Mouse (Mus musculus) layer of hippocampus, postnatal 14 days (tissue): Measurements from ENCODE around the gene Aqp1. TPM values are rescaled to one million over a fixed set of nuclear protein-coding genes. Genes with fewer than 3 reads are reported as not detected.

ENCODE experiments used
- DNase-seq, 2 experiments: peaks; one replicate each; pipeline ENCODE4 v3.0.0; 2021 to 2022; ENCODE audit warnings: low spot score in 2 of 2, mixed read lengths in 1 of 2
- total RNA-seq, 2 experiments: library from RNA; stranded (reverse); gene quantifications; 2 replicates each; pipeline ENCODE4 v1.2.3; 2021

The Aqp1 gene
- total RNA-seq, 2 experiments from 2014 or later: 1.5 to 16.2 TPM

DNA sequence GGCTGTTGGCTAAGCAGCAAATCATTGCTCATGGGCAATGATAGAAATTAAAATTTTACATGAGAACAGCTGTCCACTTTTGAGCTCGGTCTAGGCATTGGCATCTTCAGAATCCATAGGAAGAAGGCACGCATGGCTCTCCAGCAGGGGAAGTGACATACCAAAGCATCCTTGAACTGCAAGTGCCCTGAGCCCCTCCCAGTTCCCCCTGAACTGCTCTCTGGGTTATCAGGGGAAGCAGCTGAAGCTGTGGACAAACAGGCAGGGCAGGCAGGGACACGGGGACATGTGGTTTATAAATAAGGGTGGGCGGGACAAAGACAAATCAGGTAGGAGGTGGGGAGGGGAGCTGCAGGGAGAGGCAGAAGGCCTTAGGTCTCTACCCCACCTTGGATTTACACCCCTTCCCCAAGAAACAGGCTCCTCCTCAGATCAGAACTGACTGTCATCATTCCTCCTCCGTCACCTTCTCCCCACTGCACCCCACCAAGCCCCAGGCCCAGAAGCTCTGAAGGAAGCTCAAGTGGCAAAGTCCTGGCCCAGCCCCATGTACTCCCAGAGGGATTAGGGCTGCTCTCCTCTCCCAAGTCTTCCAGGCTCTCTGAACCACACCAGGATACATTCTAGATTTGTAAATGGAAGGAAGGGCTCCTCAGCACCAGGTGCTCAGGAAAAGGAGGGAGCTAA is 19.9 kb downstream of the Aqp1 start:
- DNase-seq: no peak

DNA sequence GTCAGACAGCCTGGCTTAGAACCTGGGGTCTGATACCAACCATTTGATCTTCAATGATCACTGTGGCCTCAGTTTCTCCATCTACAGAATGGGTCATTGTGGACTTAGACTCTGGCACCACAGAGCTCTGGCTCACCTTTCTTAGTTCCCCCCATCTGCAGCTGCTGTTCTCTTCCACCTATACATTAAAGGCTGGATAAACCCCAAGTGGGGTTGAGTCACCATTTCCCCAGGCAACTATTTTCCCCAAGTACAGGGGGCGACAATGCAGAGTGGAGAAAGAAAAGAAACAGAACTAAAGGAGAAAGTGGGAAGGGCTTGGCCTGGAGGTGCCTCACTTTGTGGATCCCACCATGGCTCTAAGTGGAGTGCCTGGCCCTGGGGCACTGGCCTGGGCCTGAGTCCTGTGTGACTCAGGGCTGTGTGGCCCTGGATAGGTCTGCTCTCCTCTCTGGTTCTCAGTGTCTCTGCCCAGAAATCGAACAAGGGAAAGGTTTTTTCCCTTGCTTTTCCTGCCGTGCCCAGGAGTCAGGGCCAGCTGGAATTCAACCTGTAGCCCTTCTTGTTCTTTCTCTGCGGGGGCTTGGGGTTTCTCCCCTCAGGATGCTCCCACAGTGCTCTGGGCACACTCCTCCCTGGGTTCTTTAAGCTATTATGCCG is 20.9 kb downstream of the Aqp1 start:
- no peak for DNase-seq

DNA sequence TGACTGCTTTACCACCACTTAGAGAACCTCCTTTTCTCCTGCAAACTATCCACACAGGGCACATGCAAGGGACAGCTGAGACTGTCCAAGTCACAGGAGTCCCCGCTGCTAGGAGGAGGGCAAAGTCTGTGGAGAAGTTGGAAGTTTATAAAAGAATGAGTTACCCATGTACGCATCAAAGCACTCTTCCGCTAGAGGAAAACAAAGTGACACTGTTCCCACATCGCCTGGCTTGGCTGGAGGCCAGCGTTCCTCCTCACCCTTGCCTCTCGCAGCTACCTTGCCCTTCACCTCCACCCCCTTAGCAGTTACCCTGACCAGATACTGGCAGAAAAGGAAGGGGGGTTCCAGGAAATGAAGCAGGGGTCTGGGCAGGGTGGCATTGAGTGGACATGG is 21.4 kb downstream of the Aqp1 start:
- no peak for DNase-seq

DNA sequence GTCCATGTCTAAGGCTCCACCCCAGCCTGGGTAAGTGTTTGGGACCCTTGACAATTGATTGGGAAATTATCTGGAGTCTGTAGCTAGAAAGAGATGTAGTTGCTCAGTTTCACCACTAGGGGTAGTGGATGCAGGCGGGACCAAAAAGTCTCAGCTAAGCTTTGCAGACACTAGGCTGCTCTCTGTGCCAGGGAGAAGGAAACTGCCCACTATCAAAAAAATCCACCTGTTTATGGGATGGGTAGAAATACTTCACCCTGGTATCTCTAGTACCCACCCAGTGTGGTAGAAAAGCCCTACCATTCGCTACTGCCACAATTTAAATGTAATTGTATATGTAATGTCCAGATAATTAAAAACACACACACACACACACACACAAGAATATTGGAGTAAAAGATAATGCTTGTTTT is 22.5 kb downstream of the Aqp1 start:
- DNase-seq: no peak

DNA sequence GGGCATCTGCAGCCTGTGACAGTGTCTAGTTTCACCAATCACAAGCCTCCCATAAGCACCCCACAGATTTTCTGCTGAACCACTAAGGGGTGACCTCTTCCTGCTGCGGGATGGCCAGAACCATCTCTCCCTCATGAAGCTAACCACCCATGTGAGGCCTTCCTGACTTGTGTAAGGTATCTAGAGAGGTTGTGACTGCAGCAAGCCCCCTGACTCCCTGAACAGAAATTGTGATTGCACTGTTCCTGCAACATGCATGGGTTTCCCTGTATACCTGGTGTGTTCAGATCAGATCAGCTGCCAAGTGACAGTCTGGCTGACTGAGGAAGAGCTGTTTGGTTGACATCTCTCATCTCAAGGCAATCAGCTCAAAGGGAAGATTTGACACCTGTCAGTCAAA is 26.4 kb downstream of the Aqp1 start:
- no peak for DNase-seq

DNA sequence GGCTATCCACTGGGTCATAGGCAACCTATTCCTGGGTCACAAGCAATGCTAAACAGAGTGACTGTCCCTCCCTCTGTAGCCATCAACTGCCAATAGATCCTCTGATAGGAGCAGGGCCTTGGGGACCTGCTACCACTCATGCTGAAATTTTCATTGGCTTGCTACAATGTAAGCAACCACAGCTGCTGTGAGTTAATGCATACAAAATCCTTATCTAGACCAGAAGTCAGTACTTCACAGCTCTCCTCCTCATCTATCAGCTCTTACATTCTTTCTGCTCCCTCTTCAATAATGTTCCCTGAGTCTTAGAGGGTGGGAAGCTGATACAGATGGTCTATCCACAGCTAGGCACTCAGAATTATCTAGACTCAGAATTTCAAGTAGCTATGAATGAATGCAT is 30.9 kb downstream of the Aqp1 start:
- no peak for DNase-seq

DNA sequence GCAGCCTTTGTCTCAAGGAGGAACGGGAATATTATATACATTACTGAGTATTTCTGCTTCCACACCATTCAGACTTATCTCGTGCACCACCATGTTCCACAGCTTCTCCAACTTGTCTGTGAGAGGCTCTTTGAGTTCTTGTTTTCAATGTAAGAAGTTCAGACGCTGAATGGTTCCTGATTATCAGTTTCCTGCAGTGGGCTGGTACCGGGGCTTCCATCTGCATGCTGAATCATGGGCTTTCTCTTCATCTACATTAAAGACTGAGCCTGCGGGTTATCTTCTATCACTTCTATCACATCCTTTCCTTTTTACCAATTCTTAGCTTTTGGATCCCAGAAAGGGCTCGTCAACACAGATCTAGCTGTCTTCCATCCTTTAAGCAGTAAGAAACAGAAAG is 34.6 kb downstream of the Aqp1 start:
- no peak for DNase-seq

DNA sequence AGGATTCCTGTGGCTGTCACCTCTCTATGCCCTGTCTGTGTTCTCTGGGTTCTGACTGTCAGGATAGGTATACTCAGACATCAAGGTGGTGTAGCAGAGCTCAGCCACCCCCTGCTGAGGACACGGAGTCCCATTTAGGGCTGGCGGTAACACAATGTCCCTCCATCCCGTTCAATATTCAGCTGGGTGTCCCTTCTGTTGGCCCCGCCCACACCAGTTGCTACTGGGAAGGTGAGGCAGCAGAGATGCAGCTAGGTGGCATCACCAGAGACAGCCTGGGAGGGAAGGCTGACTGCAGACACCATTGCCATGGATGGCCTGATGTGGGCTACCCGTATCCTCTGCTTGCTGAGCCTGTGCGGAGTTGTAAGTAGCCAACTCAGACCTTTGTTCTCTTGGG is 39.8 kb downstream of the Aqp1 start, which contains the start of gene Ghrhr:
Gene Ghrhr (plus strand): TSS at position 220 of the 400 bp plus-strand sequence.
- DNase-seq: no peak

DNA sequence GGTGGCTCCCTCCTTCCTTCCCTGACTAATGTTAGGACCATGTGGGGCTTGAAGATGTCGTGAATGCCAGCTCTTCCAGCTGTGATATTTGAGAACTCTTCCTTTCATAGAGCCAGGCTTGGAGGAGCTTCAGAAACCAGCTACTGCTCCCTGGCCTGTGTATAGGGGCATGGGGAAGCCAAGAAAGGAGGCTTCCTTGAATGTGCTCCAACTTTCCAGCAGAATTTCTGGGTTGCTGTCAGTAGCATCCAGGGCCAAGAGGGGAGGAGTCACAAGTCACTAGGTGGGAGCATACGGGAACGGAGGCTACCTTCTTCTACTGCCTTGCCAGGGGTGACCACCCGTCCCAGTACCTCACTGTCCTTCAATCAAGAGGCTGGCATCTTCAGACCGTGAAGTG is 40.3 kb downstream of the Aqp1 start:
- no peak for DNase-seq

DNA sequence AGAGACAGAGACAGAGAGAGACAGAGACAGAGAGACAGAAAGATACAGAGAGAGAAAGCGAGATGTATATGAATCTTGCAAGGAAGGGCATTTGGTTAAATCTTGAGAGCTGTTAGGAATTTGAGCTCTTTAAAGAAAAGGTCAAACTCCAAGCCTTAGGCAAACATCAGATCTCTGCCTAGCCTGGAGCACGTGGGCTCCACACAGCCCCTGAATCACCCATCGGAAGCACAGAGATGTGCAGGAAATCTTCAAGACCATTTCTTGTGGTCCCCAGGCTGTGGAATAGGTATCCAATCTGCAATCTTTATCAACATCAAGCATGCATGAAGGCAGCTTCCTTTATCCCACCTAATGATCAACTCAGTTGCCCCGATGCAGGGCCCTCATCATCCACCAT is 41.2 kb downstream of the Aqp1 start:
- DNase-seq: no peak

DNA sequence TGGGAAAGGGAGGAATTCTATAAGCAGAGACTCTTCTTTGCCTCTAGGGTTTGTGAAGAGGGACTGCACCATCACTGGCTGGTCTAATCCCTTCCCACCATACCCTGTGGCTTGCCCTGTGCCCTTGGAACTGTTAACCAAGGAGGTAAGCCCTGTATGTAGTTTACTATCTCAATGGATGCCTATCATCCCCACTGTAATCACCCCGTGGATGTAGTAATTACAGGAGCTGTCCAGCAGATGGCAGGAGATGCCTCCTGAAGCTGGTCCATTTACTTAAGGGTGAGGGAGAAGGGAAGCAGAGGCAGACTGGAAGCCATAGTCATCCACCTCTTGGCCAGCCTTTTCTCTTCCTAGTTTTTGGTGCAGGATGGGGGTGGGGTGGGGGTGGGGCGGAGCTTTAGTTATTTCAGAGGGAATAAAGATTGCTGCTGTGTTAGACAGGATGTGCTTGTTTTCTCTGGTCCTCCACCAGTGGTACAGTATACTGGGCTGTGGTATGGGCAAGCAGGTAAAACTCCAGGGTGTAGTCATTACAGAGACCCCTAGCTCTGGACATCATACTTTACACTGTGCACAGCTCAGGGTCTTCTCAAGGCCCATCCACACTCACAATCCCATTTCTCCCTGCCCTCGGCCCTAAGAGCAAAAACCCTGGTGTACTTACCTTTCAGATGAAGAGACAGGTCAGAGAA is 43.6 kb downstream of the Aqp1 start:
- DNase-seq: peak in 1 of 2 experiments; percentile 78

DNA sequence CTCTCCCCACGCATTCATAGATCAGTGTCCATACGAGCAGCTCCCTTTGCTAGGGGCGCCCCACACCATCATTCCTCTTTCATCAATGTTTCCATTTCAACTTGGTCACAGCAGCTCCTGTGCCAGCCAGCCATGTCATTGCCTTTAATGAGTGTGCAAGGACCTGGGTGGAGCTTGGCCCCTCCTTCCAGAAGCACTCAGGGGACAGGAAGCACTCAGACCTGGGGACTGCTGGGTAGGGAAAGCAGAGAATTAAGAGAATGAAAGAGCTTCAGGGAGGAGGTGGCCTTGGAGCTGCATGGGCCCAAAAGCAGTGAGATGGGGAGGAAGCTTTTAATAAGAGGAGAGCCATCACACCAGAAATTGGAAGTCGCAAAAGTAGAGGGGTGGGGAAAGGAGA is 45.7 kb downstream of the Aqp1 start:
- no peak for DNase-seq

DNA sequence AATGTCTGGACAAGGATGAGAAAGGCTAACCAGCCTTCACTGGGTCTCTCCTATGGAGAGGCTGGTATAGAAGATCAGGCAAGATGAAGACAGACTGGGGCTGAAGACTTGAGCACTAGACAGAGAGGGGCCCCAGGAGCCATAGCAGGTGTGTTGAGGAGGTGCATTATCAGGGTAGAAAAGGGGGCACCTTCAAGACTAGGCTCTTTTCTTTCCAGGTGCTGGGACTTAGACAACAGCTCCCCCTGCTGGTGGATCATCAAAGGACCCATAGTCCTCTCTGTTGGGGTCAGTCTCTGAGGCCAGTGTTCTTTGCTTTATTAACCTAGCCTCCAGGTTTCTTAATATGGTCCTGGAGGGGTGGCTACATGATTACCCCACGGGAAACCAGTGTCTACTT is 47.7 kb downstream of the Aqp1 start:
- DNase-seq: peak in 1 of 2 experiments; percentile 54

DNA sequence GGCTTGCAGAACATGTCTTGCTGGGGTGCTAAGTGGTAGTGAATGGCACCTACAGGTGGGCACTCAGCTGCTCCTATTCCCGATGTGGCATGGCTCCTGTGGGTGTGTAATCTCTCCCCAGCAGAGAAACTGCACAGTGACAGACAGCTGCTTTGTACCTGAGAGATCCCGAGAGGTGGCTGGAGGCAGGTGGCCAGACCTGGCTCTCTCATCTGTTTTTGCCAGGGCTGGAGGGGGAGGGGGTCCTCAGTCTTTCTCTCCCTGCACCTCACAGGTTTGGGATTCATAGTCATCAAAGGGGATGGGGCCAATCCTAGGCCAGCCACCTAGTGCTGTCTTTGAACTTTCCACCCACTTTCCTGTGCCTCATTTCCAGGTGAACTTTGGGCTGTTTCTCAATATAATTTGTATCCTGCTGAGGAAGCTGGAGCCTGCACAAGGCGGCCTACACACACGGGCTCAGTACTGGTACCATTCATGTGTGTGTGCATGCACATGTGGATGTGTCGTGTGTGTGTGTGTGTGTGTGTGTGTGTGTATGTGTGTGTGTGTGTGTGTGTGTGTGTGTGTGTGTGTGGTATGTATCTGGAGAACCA is 48.2 kb downstream of the Aqp1 start:
- no peak for DNase-seq

DNA sequence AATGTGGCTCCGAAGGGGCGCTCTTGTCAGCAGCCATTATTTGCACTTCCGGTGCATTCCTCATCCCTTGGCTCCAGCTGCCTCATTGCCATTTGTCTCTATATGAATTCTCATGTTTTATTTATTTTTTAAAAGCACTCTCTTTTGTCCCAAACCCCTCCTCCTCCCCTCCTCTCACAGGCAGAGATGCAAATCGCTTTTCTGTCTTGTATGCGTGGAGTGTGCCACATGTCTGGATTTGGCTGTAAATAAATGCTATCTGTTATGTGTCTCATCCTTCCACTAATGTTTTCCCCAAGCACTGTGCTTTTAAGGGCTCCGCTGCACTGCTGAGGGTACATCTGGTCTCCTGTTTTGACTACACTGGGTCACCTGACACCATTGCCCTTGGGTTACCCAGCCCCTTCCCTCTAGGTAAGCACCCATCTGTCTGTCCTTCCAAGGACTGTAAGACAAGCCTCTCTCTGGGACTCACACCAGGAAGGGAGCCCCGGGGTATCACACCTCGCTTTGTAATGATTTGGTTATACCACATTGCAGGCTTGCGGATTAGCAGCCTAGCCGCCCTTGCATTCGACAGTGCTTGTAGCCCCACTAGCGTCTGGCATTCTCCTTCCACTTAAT is 52.4 kb downstream of the Aqp1 start:
- DNase-seq: no peak

DNA sequence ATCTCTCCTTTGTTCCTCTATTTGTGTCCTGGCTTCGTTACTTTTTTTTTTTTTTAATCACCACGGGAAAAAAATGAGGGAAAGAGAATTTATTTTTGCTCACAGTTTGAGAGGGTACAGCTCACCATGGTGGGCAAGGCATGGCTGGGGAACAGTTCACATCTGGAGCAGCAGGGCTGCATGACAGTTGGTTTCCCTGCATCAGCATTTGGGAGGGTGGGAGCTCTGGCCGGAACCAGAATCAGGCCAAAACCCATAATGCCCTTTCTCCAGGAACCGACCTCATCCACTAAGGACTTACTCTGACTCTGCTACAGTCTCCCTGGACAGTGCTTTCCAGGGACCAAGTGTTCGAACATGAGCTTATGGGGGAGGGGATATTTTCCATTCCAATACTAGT is 53.1 kb downstream of the Aqp1 start:
- DNase-seq: no peak

DNA sequence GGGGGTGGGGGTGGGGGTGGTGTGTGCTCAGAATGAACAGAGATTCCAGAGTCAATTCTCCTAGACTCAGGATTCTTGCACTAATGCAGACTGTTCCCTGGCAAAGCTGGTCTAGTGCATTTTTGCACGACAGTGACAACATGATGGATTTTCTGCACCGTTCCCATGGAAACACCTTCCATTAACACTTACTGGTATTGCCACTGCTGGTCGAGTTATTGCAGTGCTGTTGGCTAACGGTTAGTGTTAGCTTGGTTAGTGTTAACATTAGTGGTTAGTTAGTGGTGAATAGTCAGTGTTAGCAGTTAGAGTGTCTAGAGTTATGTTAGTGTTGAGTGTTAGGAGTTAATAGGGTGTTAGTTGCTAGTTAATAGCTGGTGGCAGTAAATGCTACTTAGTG is 55.6 kb downstream of the Aqp1 start:
- no peak for DNase-seq

DNA sequence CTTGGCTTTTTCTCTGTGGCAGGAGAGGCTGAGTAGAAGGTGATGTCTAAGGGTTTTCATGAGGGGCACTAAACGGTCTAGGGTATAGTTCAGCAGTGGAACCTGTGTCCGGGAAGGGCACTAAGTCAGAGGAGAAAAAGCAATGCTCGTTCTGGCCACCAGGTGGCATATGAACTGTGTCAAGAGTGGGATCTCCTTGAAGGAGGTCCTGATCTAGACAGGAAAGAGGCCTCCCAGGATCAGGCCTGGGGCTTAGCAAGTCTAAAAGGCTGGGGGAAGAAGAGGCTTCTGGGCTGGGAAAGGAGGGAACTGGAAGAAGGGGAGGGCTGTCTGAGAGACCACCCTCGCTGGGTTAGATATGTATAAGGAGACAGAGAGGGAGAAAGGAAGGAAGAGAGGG is 56.2 kb downstream of the Aqp1 start:
- peak; percentile 74 to 85 for DNase-seq

DNA sequence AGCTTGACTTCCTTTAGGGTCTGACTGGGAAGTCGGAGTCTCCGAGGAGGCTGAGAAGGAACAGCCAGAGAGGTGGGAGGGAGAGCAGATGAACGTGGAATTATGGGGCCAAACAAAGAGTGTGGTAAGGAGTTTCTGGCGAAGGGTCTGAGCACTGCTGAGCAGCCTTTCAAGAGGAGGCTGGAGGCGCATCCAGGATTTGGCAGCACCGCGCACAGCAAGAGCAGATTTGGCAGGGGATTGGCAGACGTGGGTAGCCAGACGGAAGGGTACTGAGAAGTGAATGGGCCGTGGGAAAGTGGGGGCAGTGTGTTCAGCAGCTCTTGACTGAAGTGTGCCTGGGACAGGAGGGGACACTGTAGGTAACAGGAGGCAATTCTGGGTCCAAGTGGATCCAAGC is 58.6 kb downstream of the Aqp1 start:
- DNase-seq: peak; percentile 56 to 84

DNA sequence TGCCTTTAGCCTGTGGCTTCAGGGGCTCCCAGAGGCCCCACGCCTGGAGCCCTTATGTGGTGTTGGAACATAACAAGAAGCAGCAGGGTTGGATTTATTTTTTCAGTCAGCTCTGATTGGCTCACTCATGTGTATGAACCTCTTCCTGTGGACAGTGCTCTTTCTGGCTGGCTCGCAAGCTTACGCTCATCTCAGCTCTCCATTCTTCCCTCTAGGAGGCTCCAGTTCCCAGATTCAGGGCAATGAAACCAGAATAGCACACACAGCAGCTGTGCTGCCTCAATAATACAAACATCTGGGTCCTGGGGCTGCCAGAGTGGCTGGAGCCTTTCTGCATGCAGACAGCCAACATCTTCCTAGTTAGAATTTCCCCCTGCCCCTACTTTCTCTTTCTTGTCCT is 59.9 kb downstream of the Aqp1 start:
- DNase-seq: peak in 1 of 2 experiments; percentile 43

DNA sequence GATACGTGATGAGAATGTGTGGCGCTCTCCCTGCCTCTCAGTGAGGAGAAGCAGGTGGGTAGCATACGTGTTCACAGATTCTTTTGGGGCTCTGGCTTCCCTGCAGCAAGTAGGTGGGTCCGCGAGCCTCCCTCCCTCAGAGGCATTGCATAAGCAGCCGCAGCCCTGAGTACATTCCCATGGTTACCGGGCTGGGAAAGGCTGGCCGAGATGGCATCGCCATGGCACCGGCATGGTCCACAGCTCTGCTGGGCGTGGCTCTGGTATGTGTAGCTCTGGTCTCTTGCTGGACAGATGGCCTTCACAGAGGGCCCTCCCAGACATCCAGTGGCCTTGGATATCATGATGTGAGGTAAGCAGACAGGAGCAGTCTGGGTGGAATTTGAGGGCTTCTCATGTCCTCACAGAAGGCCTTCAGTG is 60.4 kb downstream of the Aqp1 start:
- peak; percentile 72 to 77 for DNase-seq
